Comparison of ENCODE assay signal across 8 mouse cellular contexts in the genomic region with DNA sequence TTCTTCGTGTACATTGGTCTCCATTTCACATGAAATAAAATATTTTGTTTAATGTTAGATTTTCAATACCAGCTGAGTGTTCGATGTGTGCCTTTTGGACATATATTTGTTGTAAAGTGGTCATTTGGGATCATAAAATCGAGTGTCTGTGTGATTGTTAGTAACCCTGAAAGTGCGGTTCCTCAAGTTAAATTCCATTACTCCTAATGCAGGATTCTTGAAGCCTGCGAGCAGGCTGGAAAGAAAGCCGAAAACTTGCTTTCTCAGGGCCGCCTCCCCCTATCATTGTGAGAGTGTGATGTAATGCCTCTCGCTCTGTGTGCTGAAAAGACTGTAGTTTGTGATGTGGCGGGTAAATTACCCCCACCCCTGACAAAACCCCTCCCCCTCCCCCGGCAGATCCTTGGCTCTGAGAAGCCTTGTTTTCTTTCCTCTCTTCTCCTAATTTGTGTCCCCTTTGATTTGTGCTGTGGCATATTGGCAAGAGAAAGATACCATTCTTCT.
A peak's percentile ranks its signal among the peaks of the same experiment; 100 is the strongest.
DNase-seq lines count a peak whose midpoint lies in the region; ATAC-seq and TF ChIP-seq lines count a peak whose summit lies in the region.

No protein-coding gene starts in this region.

- peaks cover 11% of the 10 kb centered on the region for H3K4me1 ChIP-seq in cerebellum, adult 2 months (ENCODE audit: control insufficient read depth, insufficient read depth, low read length)
- H3K4me1 ChIP-seq in intestine, embryonic 16.5 days (ENCODE audit: control insufficient read depth, insufficient read depth, low read length) = peaks cover 21% of the 10 kb centered on the region
- peaks cover 59% of the 10 kb centered on the region for H3K4me1 ChIP-seq in liver, embryonic 12.5 days
- peaks cover 15% of the 10 kb centered on the region for H3K4me1 ChIP-seq in neural tube, embryonic 11.5 days (ENCODE audit: control insufficient read depth, insufficient read depth, low read length)

- DNase-seq in ovary, adult 18-20 months (ENCODE audit: low spot score) = peak; percentile 26
- no peak for DNase-seq in ovary, postnatal 10 days (ENCODE audit: low spot score)
- peak; percentile 57 to 65 for DNase-seq in cerebellum, adult 2 months
- DNase-seq in forelimb bud, embryonic 11.5 days (ENCODE audit: low read depth, low spot score) = peak; percentile 71
- peak; percentile 73 for DNase-seq in neural tube, embryonic 11.5 days (ENCODE audit: low spot score)
- DNase-seq in thymus, postnatal 4 days = peak; percentile 64

- under 1% methylated on average over 10 of the region's 10 CpGs for WGBS in cerebellum, adult 2 months
- WGBS in intestine, embryonic 16.5 days = under 1% methylated on average over 10 of the region's 10 CpGs
- under 1% methylated on average over 10 of the region's 10 CpGs for WGBS in liver, embryonic 12.5 days (ENCODE audit: insufficient replicate concordance)
- 1% methylated on average over 10 of the region's 10 CpGs for WGBS in neural tube, embryonic 11.5 days

- H3K9me3 ChIP-seq in intestine, embryonic 16.5 days (ENCODE audit: control insufficient read depth, low read length) = no peaks in the 10 kb centered on the region
- H3K9me3 ChIP-seq in liver, embryonic 12.5 days (replicated peaks) = no peaks in the 10 kb centered on the region
- no peaks in the 10 kb centered on the region for H3K9me3 ChIP-seq in neural tube, embryonic 11.5 days (ENCODE audit: control insufficient read depth, low read length)

- no peaks in the 10 kb centered on the region for H3K27me3 ChIP-seq in cerebellum, adult 2 months (ENCODE audit: control insufficient read depth, insufficient read depth, low read length)
- H3K27me3 ChIP-seq in intestine, embryonic 16.5 days (replicated peaks; ENCODE audit: control insufficient read depth, insufficient read depth, low read length) = no peaks in the 10 kb centered on the region
- no peaks in the 10 kb centered on the region for H3K27me3 ChIP-seq in liver, embryonic 12.5 days (replicated peaks)
- H3K27me3 ChIP-seq in neural tube, embryonic 11.5 days (ENCODE audit: control insufficient read depth, insufficient read depth, low read length) = no peaks in the 10 kb centered on the region

- no peak overlapping the region for H3K27ac ChIP-seq in cerebellum, adult 2 months (ENCODE audit: insufficient read depth, low read length)
- peak overlapping the region; percentile 66 for H3K27ac ChIP-seq in intestine, embryonic 16.5 days (ENCODE audit: low read length)
- H3K27ac ChIP-seq in liver, embryonic 12.5 days = peak overlapping the region; percentile 96
- H3K27ac ChIP-seq in neural tube, embryonic 11.5 days (ENCODE audit: low read depth, low read length) = peak overlapping the region; percentile 87

- ATAC-seq in intestine, embryonic 16.5 days = peak; percentile 36; the same call in 1 of the 2 replicates
- ATAC-seq in liver, embryonic 12.5 days = peak; percentile 65
- ATAC-seq in neural tube, embryonic 11.5 days (ENCODE audit: insufficient read depth, low FRiP score, low TSS enrichment) = peak; percentile 62

- H3K4me2 ChIP-seq in intestine, embryonic 16.5 days (ENCODE audit: low read depth, low read length) = peak overlapping the region; percentile 67
- H3K4me2 ChIP-seq in liver, embryonic 12.5 days = peak overlapping the region; percentile 78
- peak overlapping the region; percentile 60 for H3K4me2 ChIP-seq in neural tube, embryonic 11.5 days (ENCODE audit: low read depth)

- 0 out of 2 replicates have a peak, but pooled peaks have one; percentile 12 for TF ChIP-seq POLR2A in cerebellum, adult 2 months (IDR thresholded peaks at IDR 0.05; ENCODE audit: borderline replicate concordance, insufficient read depth, low read length)

- peak overlapping the region; percentile 98 for H3K4me3 ChIP-seq in cerebellum, adult 2 months (replicated peaks; ENCODE audit: insufficient read depth, low read depth, low read length)
- peak overlapping the region; percentile 59 for H3K4me3 ChIP-seq in intestine, embryonic 16.5 days (ENCODE audit: low read length)
- peak overlapping the region; percentile 77 for H3K4me3 ChIP-seq in liver, embryonic 12.5 days
- H3K4me3 ChIP-seq in neural tube, embryonic 11.5 days (ENCODE audit: low read depth, low read length) = peak overlapping the region; percentile 60

- peak overlapping the region; percentile 72 for H3K9ac ChIP-seq in intestine, embryonic 16.5 days (ENCODE audit: low read depth, low read length)
- H3K9ac ChIP-seq in liver, embryonic 12.5 days = peak overlapping the region; percentile 89
- peak overlapping the region; percentile 78 for H3K9ac ChIP-seq in neural tube, embryonic 11.5 days (ENCODE audit: low read length)

- no peak for TF ChIP-seq CTCF in cerebellum, adult 2 months (IDR thresholded peaks at IDR 0.05; ENCODE audit: borderline replicate concordance, insufficient read depth, low read depth, low read length)

- H3K36me3 ChIP-seq in intestine, embryonic 16.5 days (ENCODE audit: control insufficient read depth, insufficient read depth, low read length) = no peaks in the 10 kb centered on the region
- H3K36me3 ChIP-seq in liver, embryonic 12.5 days = peaks cover 7% of the 10 kb centered on the region; the same call in 1 of the 2 replicates
- H3K36me3 ChIP-seq in neural tube, embryonic 11.5 days (ENCODE audit: control insufficient read depth, insufficient read depth, low read length) = no peaks in the 10 kb centered on the region
